ENCODE assay signal across 10 mouse cellular contexts in the genomic region with DNA sequence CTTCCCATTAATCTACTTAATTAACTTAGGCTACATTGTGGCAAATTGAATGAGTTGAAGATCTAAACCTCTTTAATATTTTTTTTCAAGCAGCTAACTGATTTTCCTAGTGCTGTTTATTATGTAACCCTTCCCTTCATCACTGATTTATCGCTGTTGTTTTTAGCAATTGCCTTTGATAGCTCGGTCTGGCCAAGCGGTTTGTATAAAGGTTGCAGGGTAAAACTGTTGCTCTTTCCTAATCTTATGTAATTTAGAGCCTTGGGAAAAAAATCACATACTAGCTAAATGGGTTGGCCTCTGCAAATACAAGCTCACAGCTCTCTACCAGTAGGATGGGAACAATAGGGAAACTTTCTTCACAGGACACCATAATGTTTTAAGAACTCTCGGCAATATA.
"Had no signal": no experiment of that assay in that cellular context is flagged by ENCODE, and none has a peak within 500 bp of the region (broad histone marks: within the 10 kb centered on the region; RNA-seq: fewer than 3 reads in every experiment).

No protein-coding gene starts in this region.

- DNase-seq: kidney, postnatal 4 days; right cerebral cortex, postnatal 14 days; thymus, postnatal 36 days had no signal

- H3K27ac ChIP-seq: intestine, embryonic 15.5 days; kidney, embryonic 15.5 days; left cerebral cortex, adult 2 months; limb, embryonic 15.5 days; liver, embryonic 12.5 days; midbrain, embryonic 12.5 days; neural tube, embryonic 13.5 days had no signal

- H3K4me3 ChIP-seq: intestine, embryonic 15.5 days; kidney, embryonic 15.5 days; left cerebral cortex, adult 2 months; limb, embryonic 15.5 days; liver, embryonic 12.5 days; midbrain, embryonic 12.5 days; neural tube, embryonic 13.5 days had no signal

- H3K4me1 ChIP-seq: intestine, embryonic 15.5 days; kidney, embryonic 15.5 days; limb, embryonic 15.5 days; liver, embryonic 12.5 days; midbrain, embryonic 12.5 days had no signal

- H3K27me3 ChIP-seq: intestine, embryonic 15.5 days; kidney, embryonic 15.5 days; limb, embryonic 15.5 days; midbrain, embryonic 12.5 days; neural tube, embryonic 13.5 days had no signal

- H3K36me3 ChIP-seq: intestine, embryonic 15.5 days; kidney, embryonic 15.5 days; limb, embryonic 15.5 days; liver, embryonic 12.5 days; midbrain, embryonic 12.5 days; neural tube, embryonic 13.5 days had no signal
